Mouse (Mus musculus): Measurements from ENCODE around the gene Rfc2.

- no peak for TF ChIP-seq CTCF (IDR thresholded peaks at IDR 0.05; ENCODE audit: extremely low read depth, insufficient read depth, insufficient read length, insufficient replicate concordance)
- no peak for TF ChIP-seq POLR2A (IDR thresholded peaks at IDR 0.05; ENCODE audit: low read depth, low read length)
Measured at GRCm38 (mm10) chr5:134581146-134581545, at the start of gene Rfc2.

Measured in spleen, adult 2 months (tissue).